Mouse (Mus musculus) bone marrow macrophage, adult 2 months (primary cell): ENCODE measurements around the gene Adamtsl4.

Experiments
- CTCF ChIP-seq: IDR thresholded peaks from 2 replicates; pipeline ENCODE4 v1.5.1; 2012; ENCODE audit warnings: low read depth, mild to moderate bottlenecking, low read length, moderate library complexity
- POLR2A ChIP-seq: IDR thresholded peaks from 2 replicates; pipeline ENCODE4 v1.6.1; 2012; ENCODE audit warnings: mild to moderate bottlenecking, low read depth, low read length, borderline replicate concordance

DNA sequence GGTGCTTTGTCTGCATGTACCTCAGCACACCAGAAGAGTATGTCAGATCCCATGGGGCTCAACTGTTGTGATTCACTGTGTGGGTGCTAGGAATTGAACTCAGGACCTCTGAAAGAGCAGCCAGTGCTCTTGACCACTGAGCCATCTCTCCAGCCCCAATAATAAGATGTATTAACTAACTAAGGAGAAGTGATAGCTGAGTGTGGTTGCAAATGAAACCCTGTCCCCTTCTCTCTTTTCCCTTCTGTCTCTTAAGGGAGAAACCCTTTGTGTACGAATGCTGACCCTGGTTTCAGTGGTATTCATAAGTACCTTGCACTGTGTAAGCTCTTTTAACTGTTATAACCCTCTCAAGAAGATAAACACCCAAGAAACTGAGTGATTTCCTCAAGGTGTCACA is 28.4 kb upstream of the Adamtsl4 start:
- no peak for TF ChIP-seq POLR2A
- TF ChIP-seq CTCF: no peak
